Mouse (Mus musculus) liver, embryonic 14.5 days (tissue): ENCODE measurements around the gene Itpkb.

Source experiments
- CTCF ChIP-seq: IDR thresholded peaks from 2 replicates; pipeline ENCODE4 v1.5.1; 2016; ENCODE audit warnings: antibody characterized with exemption, low read depth, control low read depth
- EP300 ChIP-seq: IDR thresholded peaks from 2 replicates; pipeline ENCODE4 v1.6.1; 2016; ENCODE audit warnings: antibody characterized with exemption, low read depth

GRCm38 (mm10) chr1:180423008-180423639 lies 92.8 kb downstream of the Itpkb start:
- TF ChIP-seq CTCF, result no peak
- no peak for TF ChIP-seq EP300
